Mouse (Mus musculus) thymus, postnatal 4 days (tissue): Measurements from ENCODE around the gene Stradb.
"Not testable (repeated sequence)": the region's sequence is repeated elsewhere in the genome, so short reads cannot be mapped to it uniquely, and the experiment has no call there.

Experiments used
- DNase-seq: peaks from one replicate; pipeline ENCODE4 v3.0.0; 2021

The Stradb gene

GRCm38 (mm10) chr1:58973366-58974221, at the start of gene Stradb, which contains the start of gene Trak2:
TSS of gene Stradb (plus strand) at chr1:58973522.
TSS of gene Trak2 (minus strand) at chr1:58973430.
- DNase-seq, result peak; percentile 96

GRCm38 (mm10) chr1:58926664-58927063, 46.7 kb upstream of the Stradb start:
- no peak for DNase-seq

- no peak for DNase-seq
These were observed 36.3 kb upstream of the Stradb start for GRCm38 (mm10) chr1:58936746-58937605.

- DNase-seq, result no peak
These were observed 35.7 kb upstream of the Stradb start for GRCm38 (mm10) chr1:58937606-58938099.

GRCm38 (mm10) chr1:58945523-58945922, 27.8 kb upstream of the Stradb start:
- DNase-seq, result no peak

- DNase-seq, result no peak
These were observed 27.2 kb upstream of the Stradb start for GRCm38 (mm10) chr1:58945960-58946670.

GRCm38 (mm10) chr1:58946718-58947117, 26.6 kb upstream of the Stradb start:
- no peak for DNase-seq

GRCm38 (mm10) chr1:58949561-58950106, 23.7 kb upstream of the Stradb start:
- no peak for DNase-seq

- DNase-seq, result no peak
These were observed 22.2 kb upstream of the Stradb start for GRCm38 (mm10) chr1:58950899-58951648.

- no peak for DNase-seq
These were observed 21.5 kb upstream of the Stradb start for GRCm38 (mm10) chr1:58951841-58952240.

- no peak for DNase-seq
These were observed 20.8 kb upstream of the Stradb start for GRCm38 (mm10) chr1:58952526-58952925.

GRCm38 (mm10) chr1:58952997-58953396, 20.3 kb upstream of the Stradb start:
- DNase-seq, result no peak

- peak; percentile 32 for DNase-seq
These were observed 19.5 kb upstream of the Stradb start for GRCm38 (mm10) chr1:58953686-58954434.

- no peak for DNase-seq
These were observed 18.5 kb upstream of the Stradb start for GRCm38 (mm10) chr1:58954578-58955410.

- no peak for DNase-seq
These were observed 17.6 kb upstream of the Stradb start for GRCm38 (mm10) chr1:58955716-58956115.

GRCm38 (mm10) chr1:58956229-58956628, 17.1 kb upstream of the Stradb start:
- peak; percentile 75 for DNase-seq

- no peak for DNase-seq
These were observed 15.4 kb upstream of the Stradb start for GRCm38 (mm10) chr1:58957931-58958330.

GRCm38 (mm10) chr1:58958789-58959526, 14.4 kb upstream of the Stradb start:
- DNase-seq, result not testable (repeated sequence)

GRCm38 (mm10) chr1:58959682-58960081, 13.6 kb upstream of the Stradb start:
- DNase-seq, result no peak
